Comparison of ENCODE assay signal across 11 mouse cellular contexts in the genomic region with DNA sequence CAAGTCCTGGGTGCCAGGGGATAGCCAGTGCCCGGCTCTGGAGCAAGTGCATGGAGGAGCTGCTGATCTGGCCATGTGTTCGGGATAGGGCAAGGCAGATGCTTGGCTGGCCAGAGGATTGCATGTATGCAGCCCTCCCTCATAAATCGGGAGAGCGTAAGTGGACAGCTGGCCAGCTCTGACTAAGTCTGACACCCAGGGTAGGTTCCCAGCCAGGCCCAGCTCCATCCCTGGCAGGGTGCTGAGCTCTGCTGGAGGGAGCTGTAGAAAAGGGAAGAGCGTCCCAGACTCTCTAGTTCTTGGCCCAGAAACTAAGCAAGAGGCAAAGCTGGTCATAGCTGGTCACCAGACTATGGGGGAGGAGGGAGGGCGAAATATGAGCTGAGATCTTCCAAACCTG. TPM values are rescaled to one million over a fixed set of nuclear protein-coding genes. Genes with fewer than 3 reads are reported as not detected.
DNase-seq lines count a peak whose midpoint lies in the region; ATAC-seq lines count a peak whose summit lies in the region.
"Had no signal": no experiment of that assay in that cellular context is flagged by ENCODE, and none has a peak within 500 bp of the region (broad histone marks: within the 10 kb centered on the region; RNA-seq: fewer than 3 reads in every experiment).

No protein-coding gene starts in this region.

- peaks cover 4% of the 10 kb centered on the region; the same call in 1 of the 2 replicates for H3K4me1 ChIP-seq in lung, embryonic 16.5 days (replicated peaks; ENCODE audit: control insufficient read depth, insufficient read depth, low read length)
- peaks cover 47% of the 10 kb centered on the region for H3K4me1 ChIP-seq in embryonic facial prominence, embryonic 13.5 days
- peaks cover 18% of the 10 kb centered on the region; the same call in 1 of the 2 replicates for H3K4me1 ChIP-seq in intestine, embryonic 15.5 days (replicated peaks)

- no peak overlapping the region for H3K9ac ChIP-seq in lung, embryonic 16.5 days (ENCODE audit: low read length)
- H3K9ac ChIP-seq in embryonic facial prominence, embryonic 13.5 days, result 0 out of 2 replicates have a peak overlapping the region, but pooled peaks have one; percentile 4
- no peak overlapping the region for H3K9ac ChIP-seq in intestine, embryonic 15.5 days

- no peaks in the 10 kb centered on the region for H3K36me3 ChIP-seq in lung, embryonic 16.5 days (ENCODE audit: control insufficient read depth, insufficient read depth, low read length)
- no peaks in the 10 kb centered on the region for H3K36me3 ChIP-seq in embryonic facial prominence, embryonic 13.5 days
- no peaks in the 10 kb centered on the region for H3K36me3 ChIP-seq in intestine, embryonic 15.5 days

- no peak for DNase-seq in lung, postnatal 25 days (ENCODE audit: low spot score)
- DNase-seq in gastrocnemius, postnatal 14 days, result peak; percentile 70
- DNase-seq in skeletal muscle tissue, adult 2 months (ENCODE audit: low read depth, low spot score), result peak; percentile 44
- DNase-seq in kidney, postnatal 4 days, result no peak
- DNase-seq: adrenal gland, postnatal 25 days; kidney, postnatal 36 days had no signal

- no peak overlapping the region for H3K4me2 ChIP-seq in lung, embryonic 16.5 days (ENCODE audit: low read depth, low read length)
- no peak overlapping the region for H3K4me2 ChIP-seq in embryonic facial prominence, embryonic 13.5 days
- no peak overlapping the region for H3K4me2 ChIP-seq in intestine, embryonic 15.5 days (replicated peaks)

- no peaks in the 10 kb centered on the region for H3K9me3 ChIP-seq in lung, embryonic 16.5 days (ENCODE audit: control insufficient read depth, low read length)
- no peaks in the 10 kb centered on the region for H3K9me3 ChIP-seq in embryonic facial prominence, embryonic 13.5 days
- no peaks in the 10 kb centered on the region for H3K9me3 ChIP-seq in intestine, embryonic 15.5 days

- no peak overlapping the region for H3K27ac ChIP-seq in lung, embryonic 16.5 days (ENCODE audit: low read length)
- H3K27ac ChIP-seq in embryonic facial prominence, embryonic 13.5 days, result no peak overlapping the region
- H3K27ac ChIP-seq in intestine, embryonic 15.5 days, result no peak overlapping the region

- ATAC-seq in lung, embryonic 16.5 days (ENCODE audit: low read depth), result peak; percentile 49
- no peak for ATAC-seq in embryonic facial prominence, embryonic 13.5 days (ENCODE audit: insufficient number of reproducible peaks, insufficient read depth, low FRiP score, low TSS enrichment, low read depth)
- no peak for ATAC-seq in intestine, embryonic 15.5 days
- ATAC-seq: intestine, embryonic 16.5 days had no signal

- WGBS in lung, embryonic 16.5 days, result 55% methylated on average over 6 of the region's 6 CpGs
- WGBS in embryonic facial prominence, embryonic 13.5 days, result 67% methylated on average over 6 of the region's 6 CpGs
- 72% methylated on average over 6 of the region's 6 CpGs for WGBS in intestine, embryonic 15.5 days

- intact Hi-C loops in gastrocnemius, postnatal 14 days (cut with DNase I; ENCODE audit: low total_unique reads), result loop anchor here (5.0 kb wide), 1 partner anchor 142 kb away; no protein-coding TSS in a partner anchor

- H3K4me3 ChIP-seq in lung, embryonic 16.5 days (ENCODE audit: low read length), result no peak overlapping the region
- no peak overlapping the region for H3K4me3 ChIP-seq in embryonic facial prominence, embryonic 13.5 days
- H3K4me3 ChIP-seq in intestine, embryonic 15.5 days (replicated peaks), result no peak overlapping the region
- H3K4me3 ChIP-seq: erythroblast, embryonic 14.5 days had no signal

- H3K27me3 ChIP-seq in lung, embryonic 16.5 days (ENCODE audit: control insufficient read depth, insufficient read depth, low read depth, low read length), result no peaks in the 10 kb centered on the region
- H3K27me3 ChIP-seq in embryonic facial prominence, embryonic 13.5 days, result no peaks in the 10 kb centered on the region
- no peaks in the 10 kb centered on the region for H3K27me3 ChIP-seq in intestine, embryonic 15.5 days (replicated peaks)

RNA-seq across cellular contexts. Expression of a gene that starts 38.5 kb away (rescaled TPM):
- polyA plus RNA-seq in lung, embryonic 16.5 days (2015; fragmentation: Nextera tagmentation; extraction: Ambion mirVana), result 23.4 and 28.2 TPM in 2 replicates
- 99.7 and 104 TPM in 2 replicates for polyA plus RNA-seq in embryonic facial prominence, embryonic 13.5 days (2015; fragmentation: Nextera tagmentation; extraction: Ambion mirVana)
- 1 to 10 TPM; 2.9 to 3.4 TPM for total RNA-seq in gastrocnemius, postnatal 14 days (2021)
- 13.1 and 14.2 TPM in 2 replicates for polyA plus RNA-seq in intestine, embryonic 15.5 days (2015; fragmentation: Nextera tagmentation; extraction: Ambion mirVana)

RNA-seq across cellular contexts. Expression of a gene that starts 48.6 kb away (rescaled TPM):
- 144 and 148 TPM in 2 replicates for polyA plus RNA-seq in lung, embryonic 16.5 days (2015; fragmentation: Nextera tagmentation; extraction: Ambion mirVana)
- polyA plus RNA-seq in embryonic facial prominence, embryonic 13.5 days (2015; fragmentation: Nextera tagmentation; extraction: Ambion mirVana), result 129 and 140 TPM in 2 replicates
- total RNA-seq in gastrocnemius, postnatal 14 days (2021), result 10 to 100 TPM; 81.7 to 84.5 TPM
- 102 and 110 TPM in 2 replicates for polyA plus RNA-seq in intestine, embryonic 15.5 days (2015; fragmentation: Nextera tagmentation; extraction: Ambion mirVana)

Comparison
In these comparisons a context has a peak if more than half of its experiments do, and no peak if none do; other contexts are left out.
1. DNase-seq: peak in gastrocnemius, postnatal 14 days (single experiment) and skeletal muscle tissue, adult 2 months (single experiment); none in lung, postnatal 25 days (single experiment) and kidney, postnatal 4 days (0 of 2).